Mouse (Mus musculus) cerebellum, adult 9-11 months (tissue): ENCODE measurements around the gene Gm11027.

Source experiments
- DNase-seq: peaks from one replicate; pipeline ENCODE4 v3.0.0; 2022

Gene Gm11027

DNA sequence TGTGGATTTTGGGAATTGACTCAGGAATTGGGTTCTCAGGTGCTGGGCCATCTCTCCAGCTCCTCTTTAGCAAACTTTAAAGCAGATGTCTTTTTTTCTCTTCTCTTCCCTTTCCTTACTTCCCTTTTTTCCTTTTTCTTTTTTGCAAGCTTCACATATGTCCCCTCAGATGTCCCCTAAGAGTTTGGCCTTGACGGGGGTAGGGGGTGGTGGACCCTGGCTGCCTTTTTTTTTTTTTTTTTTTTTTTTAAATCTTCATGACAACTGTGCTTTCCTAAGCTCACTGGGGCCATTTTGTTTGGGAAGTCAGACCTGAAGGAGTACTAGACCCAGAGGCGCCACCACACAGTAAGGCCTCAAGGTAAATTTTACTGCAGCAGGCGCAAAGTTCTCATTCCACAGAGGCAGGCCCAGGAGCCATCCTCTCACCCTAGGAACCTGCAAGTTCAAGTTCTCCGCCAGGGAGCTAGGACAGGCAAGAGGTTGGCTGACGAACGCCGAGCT is 5.0 kb downstream of the Gm11027 start:
- DNase-seq = no peak

DNA sequence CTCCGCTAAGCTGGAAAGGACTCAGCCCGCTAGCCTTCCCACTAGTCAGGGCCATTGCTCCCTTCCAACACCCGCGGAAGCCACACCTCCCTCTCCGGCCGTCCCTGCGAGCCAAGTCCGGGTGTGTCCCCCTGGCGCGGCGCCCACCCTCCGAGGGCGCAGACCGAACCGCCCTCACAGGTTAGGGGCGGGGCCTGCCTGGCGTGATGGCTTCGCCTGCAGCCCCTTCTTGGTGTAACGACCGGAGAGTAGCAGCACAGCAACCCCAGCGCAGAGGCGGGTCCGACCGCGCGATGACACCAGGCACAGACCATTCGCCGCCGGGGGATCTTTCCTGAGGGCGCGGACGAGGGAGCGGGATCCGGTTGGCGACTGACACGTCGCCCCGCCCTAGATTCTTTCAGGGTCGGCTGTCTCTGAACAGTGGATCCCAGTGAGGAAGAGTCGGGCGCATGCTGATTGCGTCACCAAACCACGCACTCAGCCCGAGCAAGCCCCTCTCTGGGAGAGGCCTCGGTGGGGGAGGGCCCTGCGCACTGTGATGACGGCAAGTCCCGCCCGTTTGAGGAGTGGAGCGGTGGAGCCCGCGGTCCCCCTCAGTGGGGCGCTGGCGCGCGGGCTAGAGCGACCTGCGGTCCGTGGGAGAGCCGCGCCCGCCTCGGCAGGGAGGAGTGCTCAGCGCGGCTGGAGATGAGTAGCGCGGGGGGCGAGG is 5.6 kb downstream of the Gm11027 start, which contains the start of gene Esyt2:
Gene Esyt2, plus strand, starts transcription at position 544 of the 712 bp plus-strand sequence.
- DNase-seq = peak; percentile 99

DNA sequence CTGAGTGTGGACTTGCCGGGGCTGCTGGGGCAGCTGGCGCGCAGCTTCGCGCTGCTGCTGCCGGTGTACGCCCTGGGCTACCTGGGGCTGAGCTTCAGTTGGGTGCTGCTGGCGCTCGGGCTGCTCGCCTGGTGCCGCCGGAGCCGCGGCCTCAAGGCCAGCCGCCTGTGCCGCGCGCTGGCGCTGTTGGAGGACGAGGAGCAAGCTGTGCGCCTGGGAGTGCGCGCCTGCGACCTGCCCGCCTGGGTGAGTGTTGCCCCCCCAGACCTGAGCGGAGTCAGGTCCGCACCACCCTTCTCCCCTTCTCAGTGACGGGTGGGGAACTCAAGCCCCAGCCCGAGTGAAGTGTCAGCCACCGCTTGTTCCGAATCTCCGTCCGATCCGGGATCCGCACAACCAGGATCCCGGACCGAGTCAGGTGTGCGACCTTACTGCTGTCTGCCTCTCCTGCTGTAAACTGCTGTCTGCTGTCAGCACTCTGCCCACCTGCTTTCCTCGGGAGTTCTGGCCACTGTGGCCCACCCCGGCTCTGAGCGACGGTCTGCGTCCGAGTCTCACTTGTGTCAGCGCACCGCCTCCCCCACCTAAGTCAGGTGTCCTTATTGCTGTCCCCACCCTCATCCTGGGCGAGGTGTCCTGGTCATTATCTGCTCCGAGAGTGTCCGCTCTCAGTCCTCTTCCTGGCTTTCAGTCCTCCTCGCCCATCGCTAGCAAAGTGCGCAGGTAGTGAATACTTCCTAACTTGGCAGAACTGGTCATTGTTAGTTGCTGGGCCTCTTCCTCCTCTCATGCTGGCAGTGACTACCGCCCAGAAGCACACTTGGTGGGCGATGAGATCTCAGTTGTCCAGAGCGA is 6.5 kb downstream of the Gm11027 start:
- DNase-seq = peak; percentile 67

DNA sequence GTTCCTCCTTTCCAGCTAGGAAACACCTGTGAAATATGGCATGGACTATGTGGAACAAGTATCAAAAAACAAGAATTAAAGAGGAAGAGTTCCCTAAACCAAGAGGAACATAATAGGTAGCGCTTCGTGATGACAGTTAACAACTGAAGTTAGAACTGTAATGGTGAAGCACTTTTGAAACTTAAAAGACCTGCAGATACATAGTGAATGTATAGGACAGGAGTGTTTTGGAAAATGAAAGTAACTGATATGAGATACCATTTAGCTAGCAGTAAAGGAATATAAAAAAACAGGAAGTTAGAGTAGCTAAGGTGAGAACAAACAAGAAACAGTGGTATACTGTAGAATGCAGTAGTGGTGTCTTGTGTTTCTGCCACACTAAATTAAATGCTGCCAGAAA is 7.7 kb downstream of the Gm11027 start:
- DNase-seq = no peak

DNA sequence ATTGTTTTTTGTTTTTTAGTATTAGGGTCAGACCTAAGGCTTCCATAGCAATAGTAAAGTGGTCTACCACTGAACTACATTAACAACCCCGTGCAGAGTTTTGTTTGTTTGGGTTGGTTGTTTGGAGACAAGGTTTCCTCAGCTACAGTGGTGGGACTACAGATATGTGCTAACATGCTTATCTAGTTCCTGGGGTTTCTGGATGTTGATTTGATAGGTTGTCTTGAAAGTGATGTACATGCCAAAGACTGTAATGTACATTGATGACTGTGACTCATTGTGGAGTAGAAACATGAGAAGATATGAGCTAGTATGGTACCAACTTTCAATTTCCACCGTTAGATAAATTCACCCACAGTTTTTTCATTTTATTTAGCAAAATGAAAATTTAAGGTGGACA is 8.3 kb downstream of the Gm11027 start:
- no peak for DNase-seq

DNA sequence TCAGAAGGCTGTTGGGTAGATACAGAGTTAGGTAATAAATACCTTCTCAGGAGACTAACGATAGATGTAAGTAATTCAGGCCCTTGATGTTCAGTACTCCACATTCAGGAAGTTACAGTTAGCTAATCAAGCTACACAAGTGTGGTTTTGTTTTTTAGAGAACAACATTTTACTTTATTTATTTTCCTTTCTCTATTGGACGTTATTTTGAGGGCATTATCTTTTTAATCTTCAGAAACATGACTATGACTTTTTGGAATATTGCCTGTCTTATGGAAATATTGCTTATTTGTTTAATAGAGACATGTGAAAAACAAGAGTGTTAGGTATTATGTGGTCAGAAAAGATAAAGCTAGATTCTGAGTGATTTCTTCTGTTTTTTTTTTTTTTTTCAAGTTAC is 18.0 kb downstream of the Gm11027 start:
- no peak for DNase-seq

DNA sequence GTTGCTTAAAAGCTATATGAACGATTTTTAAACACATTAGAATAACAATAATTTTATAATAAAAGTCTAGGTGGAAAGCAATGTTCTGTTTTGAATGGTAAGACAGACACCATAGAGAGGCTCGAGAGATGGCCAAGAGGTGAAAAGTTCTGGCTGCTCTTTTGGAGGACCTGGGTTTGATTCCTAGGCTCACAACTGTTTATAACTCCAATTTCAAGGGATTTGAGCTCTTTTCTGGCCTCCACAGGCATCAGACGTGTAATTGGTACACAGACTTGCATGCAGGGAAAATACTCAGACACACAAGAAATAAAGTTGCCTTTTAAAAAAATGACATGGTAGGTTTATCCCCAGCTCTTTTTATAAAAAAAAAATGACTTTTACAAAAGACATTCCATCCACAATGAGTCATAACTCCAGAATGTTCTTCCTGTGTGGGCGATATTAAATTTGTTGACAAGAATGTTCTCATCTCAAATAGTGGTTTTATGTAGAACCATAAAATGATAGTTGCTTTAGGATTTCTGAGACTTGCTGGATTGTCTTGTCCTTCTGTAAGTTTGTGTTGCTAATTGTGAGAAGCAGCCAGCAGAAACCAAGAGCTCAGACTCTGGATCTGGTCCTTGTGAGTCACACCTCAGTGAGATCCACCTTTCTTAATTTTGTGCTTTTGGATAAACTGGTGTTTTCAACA is 18.6 kb downstream of the Gm11027 start:
- DNase-seq = no peak

DNA sequence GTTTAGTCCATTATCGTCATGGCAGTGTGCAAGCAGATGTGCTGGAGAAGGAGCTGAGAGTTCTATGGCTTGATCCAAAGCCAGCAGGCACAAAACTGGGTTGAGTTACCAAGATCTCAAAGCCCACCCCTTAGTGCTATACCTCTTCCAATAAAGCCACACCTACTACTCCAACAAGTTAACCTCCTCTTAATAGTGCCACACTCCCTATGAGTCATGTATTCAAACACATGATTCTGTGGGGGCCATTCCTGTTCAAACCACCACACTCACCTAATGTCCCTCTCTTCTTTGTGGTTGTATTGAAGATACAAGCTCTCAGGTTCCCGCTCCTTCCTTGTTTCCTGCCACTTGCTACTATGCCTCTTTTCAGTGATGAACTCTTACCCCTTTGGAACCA is 24.7 kb downstream of the Gm11027 start:
- no peak for DNase-seq

DNA sequence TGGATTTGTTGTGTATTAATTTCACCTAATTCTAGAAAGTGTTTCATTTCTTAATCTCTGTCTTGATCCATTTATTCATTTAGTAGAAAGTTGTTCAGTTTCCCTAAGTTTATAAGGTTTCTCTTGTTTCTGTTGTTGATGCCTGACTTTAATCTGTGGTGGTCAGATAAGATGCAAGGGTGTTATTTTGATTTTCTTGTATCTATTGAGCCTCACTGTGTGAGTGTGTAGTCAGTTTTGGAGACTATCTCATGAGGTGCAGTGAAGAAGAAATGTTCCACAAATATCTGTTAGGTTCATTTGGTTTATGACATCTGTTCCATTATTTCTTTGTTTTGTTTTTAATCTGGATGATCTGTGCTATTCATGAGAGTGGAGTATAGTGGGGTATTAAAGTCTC is 27.0 kb downstream of the Gm11027 start:
- DNase-seq = no peak

DNA sequence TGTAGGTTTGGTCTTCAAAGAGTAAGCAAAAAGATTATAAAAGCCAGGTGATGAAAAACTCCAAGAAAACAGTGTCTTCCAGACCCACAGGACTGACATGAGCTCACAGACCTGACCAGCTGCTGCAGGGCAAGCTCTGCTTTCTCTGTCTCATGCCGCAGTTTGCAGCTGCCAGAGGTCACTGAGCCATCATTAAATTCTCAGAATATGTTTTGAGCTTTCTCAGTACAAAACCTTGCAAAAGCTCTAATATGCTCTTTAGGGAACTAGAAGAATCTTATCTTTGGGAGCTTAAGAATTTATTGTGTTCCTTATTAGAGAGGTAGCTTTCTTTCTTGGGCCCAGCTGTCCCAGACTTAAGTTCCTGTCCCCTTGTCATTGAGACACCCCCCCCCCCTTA is 30.9 kb downstream of the Gm11027 start:
- no peak for DNase-seq

DNA sequence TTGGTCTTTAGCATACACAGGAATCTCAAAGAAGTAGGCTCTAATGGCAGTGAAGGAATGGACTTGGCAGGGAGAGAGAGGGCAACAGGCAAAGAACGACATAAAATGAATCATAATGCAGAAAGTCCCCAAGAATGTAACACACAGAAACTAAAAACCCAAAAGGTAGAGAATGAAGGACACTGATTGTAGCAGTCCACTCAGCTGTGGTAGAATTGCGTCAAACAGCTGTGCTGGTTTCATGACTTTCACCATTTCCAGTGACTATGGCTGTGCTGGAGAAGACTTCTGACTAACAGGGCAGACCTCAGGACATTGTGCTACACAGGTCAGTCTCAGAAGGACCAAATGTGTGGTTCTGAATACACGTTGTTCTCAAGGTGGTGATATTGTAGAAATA is 32.7 kb downstream of the Gm11027 start:
- no peak for DNase-seq

DNA sequence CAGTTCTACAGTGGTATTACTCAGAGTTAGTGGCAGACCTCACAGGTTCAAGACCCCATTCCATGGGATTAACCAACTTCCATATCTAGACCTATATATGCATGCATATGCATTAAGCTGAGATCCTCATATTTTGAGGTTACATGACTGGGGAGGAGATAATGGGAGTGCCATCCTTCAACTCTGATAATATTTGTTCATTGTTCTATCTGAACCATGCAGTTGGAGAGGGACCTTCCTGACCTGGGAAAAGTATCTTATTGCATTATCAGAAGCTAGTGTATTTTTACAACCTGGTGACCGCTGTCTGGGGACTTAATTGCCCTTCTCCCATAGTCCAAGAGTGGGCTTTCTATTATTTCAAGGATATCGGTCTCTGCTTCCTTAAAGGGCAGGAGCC is 33.4 kb downstream of the Gm11027 start:
- DNase-seq = no peak

DNA sequence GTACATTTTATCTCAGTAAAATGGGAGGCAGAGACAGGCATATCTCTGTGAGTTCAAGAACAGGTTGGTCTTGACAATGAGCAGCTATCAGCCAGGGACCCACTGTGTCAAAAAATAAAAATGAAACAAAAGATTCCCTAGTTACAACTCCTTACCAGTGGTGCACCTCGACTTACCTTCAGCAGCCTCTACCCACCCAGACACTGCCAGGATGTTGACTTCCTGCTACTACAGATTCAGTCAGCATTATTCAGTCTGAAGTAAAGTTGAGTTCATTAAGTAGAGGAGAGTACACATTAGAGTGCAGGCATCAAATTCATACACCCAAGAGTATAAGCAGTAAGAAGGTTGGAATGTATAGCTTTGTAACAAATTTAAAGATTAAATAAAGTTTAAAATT is 38.6 kb downstream of the Gm11027 start:
- DNase-seq = no peak

DNA sequence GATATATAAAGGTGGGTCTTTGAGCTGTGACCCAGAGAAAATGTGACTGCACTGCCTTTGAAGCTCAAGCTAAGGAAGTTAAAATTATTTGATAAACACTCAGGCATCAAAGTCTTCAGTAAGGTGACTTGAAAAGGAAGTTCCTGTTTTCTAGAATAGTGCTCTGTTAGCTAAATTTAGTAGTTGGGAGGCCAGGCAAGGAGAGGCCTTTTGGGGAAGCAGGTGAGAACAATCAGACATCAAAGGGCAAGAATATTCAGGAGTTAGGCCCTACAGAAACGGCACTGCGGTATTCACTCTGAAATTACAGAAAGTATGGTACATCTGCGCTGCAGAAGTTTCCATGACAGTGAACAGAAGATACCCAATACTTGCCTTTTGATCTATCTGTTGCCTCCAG is 40.3 kb downstream of the Gm11027 start:
- no peak for DNase-seq

DNA sequence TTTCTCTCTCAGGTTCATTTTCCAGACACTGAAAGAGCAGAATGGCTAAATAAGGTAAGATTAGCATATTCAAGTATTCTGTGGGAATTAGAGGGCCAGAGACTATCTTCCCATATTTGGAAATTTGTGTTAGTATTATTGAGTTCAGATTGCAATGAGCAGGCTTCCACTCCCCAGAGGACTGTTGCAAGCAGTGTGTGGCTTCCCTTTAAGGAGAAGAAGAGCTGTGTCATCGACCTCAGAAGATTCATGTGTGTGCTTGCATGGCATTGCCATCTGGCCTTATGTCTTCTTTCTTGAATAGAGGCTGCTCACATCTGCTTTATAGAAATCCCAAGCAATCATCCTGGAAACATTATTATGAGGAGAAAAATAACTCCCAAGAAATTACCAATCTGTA is 42.6 kb downstream of the Gm11027 start:
- no peak for DNase-seq
